Mouse (Mus musculus) embryonic fibroblast, embryonic 13.5 days (primary cell): Measurements from ENCODE around the gene Evi2a. TPM values are rescaled to one million over a fixed set of nuclear protein-coding genes. Genes with fewer than 3 reads are reported as not detected.

ENCODE experiments used
- H3K27ac ChIP-seq: 2 replicates; pipeline ENCODE4 v1.5.1; 2012; ENCODE audit warnings: low read length, control low read depth, inconsistent platforms; ENCODE audit not compliant: insufficient read depth
- H3K4me1 ChIP-seq: 2 replicates; pipeline ENCODE4 v1.6.1; 2011; ENCODE audit warnings: low read length; ENCODE audit not compliant: control insufficient read depth, insufficient read depth
- H3K4me3 ChIP-seq: 2 replicates; pipeline ENCODE4 v1.5.1; 2011; ENCODE audit warnings: mild to moderate bottlenecking, control low read depth, low read length; ENCODE audit not compliant: insufficient read depth
- CTCF ChIP-seq: IDR thresholded peaks from 2 replicates; pipeline ENCODE4 v1.5.1; 2011; ENCODE audit warnings: mild to moderate bottlenecking, control low read depth, low read length, moderate library complexity, borderline replicate concordance; ENCODE audit not compliant: insufficient read depth
- POLR2A ChIP-seq: IDR thresholded peaks from 2 replicates; pipeline ENCODE4 v1.6.1; 2011; ENCODE audit warnings: low read depth, mild to moderate bottlenecking, control low read depth, low read length, moderate library complexity
- polyA plus RNA-seq: library from polyadenylated mRNA; stranded (reverse); fragments of >200 nt; gene quantifications from 2 replicates; pipeline ENCODE4 v1.2.4, GENCODE M21; 2011; ENCODE audit warnings: low read depth; ENCODE audit not compliant: missing spikeins, insufficient read length

Evi2a gene
- 3.3 and 4.2 TPM in 2 replicates for polyA plus RNA-seq

DNA sequence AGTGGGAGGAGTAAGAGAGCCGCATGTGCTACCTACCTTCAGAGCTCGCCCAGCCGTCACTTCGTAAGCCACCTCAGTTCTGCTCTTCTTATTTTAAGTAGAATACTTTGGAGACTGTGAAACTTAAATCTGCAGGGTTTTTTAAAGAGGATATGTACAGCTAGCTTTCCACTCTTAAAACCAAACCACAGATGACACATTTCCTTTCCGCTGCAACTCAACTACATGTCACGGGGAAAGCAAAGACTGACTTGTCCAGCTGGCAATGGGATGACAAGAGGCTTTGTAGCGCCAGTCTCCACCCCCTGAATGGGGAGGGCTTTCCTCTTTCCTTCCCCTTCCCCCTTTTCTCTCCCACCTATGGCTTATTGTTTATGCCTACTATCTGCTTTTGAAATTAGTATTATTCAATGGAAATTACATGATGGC, at the start of gene Evi2a, which contains the start of gene Evi2:
Gene Evi2a (minus strand): TSS at position 277 of the 429 bp plus-strand sequence.
Gene Evi2 (minus strand): TSS at position 257 of the 429 bp plus-strand sequence.
- peaks cover 9% of the 10 kb centered on the region for H3K4me1 ChIP-seq
- peak within 1 kb of the TSS; percentile 47; the same call in 1 of the 2 replicates for H3K27ac ChIP-seq
- H3K4me3 ChIP-seq = no peak within 1 kb of the TSS
- TF ChIP-seq POLR2A (no peak), CTCF (no peak)

DNA sequence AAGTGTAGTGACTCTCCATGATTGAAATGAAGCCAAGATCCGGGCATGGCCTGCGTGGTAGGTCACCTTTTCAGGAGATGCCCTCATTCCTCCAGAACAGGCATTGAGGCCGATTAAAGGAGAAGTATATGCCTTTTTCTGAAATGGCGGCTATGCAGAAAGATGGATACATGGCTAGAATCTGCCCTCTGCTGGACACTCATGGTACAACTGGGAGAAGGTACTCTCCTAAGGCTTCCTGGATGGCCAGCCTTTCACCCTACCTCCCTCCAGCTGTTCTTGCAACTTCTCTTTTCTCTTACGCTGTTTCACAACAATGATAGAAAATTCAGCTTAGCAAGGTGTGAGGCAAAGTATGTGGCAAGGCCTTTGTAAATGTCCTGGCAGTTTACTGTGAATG, 47.3 kb upstream of the Evi2a start:
- no peak for TF ChIP-seq CTCF
- no peak for TF ChIP-seq POLR2A
- no peak overlapping the region for H3K27ac ChIP-seq
- H3K4me1 ChIP-seq = no peaks in the 10 kb centered on the region
- H3K4me3 ChIP-seq = no peak overlapping the region

DNA sequence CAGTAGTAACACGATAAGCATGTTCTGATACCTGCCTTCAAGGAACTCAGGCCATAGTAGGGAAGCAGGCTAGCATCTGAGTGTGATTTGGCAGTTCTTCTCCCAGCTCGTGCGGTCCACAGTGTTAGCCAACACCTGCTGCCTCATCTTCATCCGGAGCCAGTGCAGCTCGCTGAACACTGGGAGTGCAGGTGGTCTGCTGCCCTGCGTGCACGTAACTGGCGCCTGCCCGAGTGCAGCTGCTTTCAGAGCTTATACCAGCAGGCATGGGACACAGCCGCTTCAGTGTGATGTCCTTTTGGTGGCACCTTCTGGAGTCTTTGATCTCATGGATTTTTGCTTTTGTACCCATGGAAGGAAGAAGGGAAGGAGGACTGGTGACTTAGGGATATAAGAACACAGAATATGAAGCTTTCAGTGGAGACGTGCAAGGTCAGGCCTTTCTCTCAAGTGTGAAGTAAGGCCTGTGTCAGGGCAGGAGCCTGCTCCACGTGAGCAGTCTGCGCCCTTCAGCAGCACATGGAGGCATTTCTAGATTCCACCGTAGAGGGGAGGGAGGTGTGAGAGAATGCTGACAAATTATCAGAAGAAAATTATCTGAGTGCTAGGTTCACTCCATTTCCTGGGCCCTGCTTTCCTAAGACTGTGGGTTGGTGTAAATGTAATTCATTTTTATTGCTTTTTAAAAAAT, 45.1 kb upstream of the Evi2a start:
- Histone ChIP-seq H3K4me1 (no peaks in the 10 kb centered on the region), H3K27ac (no peak overlapping the region), H3K4me3 (no peak overlapping the region)
- TF ChIP-seq CTCF (no peak), POLR2A (no peak)

DNA sequence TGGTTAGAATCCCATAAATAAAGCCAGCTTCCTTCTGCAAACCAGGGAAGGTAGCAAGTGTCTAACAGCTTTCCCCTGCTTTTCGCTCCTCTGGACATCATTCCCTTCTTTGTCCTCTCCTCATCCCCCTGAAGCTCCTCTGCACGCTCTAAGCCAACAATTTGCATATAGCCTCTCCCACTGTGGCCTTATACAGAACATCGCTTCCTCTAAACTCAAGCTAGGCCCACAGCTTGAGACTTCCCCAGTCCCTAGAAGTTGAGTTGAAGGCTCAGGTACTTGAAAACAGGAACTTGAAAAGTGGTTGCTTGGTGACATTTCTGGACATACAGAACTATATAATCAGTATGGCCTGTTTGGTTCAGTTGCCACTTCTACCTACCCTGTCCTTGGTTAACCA, 43.4 kb upstream of the Evi2a start:
- no peaks in the 10 kb centered on the region for H3K4me1 ChIP-seq
- H3K4me3 ChIP-seq = no peak overlapping the region
- TF ChIP-seq CTCF = no peak
- TF ChIP-seq POLR2A = no peak
- no peak overlapping the region for H3K27ac ChIP-seq

DNA sequence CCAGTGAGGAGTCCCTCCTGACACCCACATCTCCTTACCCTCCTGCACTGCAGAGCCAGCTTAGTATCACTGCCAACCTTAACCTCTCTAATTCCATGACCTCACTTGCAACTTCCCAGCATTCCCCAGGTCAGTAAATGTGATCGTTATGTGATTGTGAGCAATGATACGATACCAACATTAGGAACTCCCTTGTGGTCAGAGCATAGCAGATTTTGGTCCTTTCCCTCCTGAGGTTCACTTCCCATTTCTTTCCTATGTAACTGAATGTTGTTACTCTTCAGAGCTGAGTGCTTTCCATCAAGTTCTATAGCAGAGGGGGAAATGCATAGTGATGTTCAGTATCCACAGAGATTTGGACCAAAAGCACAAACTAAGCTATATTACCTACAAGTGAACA, 39.9 kb upstream of the Evi2a start:
- Histone ChIP-seq H3K4me3 (no peak overlapping the region), H3K27ac (no peak overlapping the region), H3K4me1 (no peaks in the 10 kb centered on the region)
- TF ChIP-seq POLR2A = no peak
- no peak for TF ChIP-seq CTCF

DNA sequence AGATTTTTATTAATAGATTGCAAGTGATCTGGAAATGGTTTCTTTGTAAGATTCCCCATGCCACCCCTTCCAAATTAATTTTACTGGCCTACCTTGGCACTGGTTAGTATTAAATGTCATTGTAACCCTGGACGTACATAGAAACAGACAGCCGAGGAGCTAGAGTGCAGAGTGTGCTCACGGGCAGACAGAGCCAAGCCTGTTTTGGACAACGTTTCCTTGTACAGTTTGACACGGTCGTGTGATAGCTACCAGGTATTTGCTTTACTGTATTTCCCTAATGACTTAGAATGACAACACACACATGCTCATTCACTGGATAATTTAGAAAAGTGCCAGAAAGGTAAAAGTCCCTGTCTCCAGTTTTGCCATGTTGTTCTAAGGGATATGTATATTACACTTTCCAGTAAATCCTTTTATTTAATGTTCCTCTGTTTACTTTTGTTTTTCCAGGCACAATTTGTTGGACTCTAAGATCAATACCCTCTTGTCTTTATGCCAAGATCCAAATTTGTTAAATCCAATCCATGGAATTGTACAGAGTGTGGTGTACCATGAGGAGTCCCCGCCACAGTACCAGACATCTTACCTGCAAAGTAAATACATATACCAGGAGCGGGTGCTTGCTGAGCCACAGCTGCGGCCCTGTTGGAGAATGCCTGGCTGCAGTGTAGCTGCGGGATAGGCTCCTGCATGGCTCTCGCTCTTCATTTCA, 37.9 kb upstream of the Evi2a start:
- no peak for TF ChIP-seq POLR2A
- no peak for TF ChIP-seq CTCF
- no peak overlapping the region for H3K27ac ChIP-seq
- no peak overlapping the region for H3K4me3 ChIP-seq
- H3K4me1 ChIP-seq = no peaks in the 10 kb centered on the region

DNA sequence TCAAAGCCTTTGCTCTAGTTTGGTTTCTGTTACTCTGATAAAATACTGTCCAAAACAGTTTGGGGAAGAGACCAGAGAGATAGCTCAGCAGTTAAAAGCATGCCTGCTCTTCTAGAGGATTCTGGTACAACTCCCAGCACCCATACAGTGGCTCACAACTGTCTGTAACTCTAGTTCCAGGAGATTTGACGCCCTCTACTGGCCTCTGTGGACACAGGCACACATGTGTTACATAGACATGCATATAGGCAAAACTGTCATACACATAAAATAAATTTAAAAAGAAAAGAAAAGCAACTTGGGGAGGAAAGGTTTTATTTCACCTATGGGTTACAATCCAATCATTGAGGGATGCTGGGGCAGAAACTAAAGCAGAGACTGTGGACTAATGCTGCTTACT, 36.5 kb upstream of the Evi2a start:
- TF ChIP-seq POLR2A (no peak), CTCF (no peak)
- Histone ChIP-seq H3K4me1 (no peaks in the 10 kb centered on the region), H3K4me3 (no peak overlapping the region), H3K27ac (no peak overlapping the region)

DNA sequence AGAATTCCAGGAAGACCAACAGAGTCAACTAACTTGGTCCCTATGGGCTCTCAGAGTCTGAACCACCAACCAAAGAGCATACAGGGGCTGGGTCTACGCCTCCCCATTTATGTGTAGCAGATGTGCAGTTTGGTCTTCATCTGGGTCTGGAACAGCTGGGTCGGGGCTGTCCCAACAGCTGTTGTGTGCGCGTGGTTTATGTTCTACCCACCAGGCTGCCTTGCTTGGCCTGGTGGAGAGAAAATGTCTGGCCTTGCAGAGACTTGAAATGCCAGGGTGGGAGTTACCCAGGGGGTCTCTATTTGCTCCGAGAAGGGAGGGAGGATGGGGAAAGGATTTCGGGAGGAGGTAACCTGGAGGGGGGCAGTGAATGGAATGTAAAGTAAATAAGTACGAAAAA, 33.1 kb upstream of the Evi2a start:
- no peak overlapping the region for H3K27ac ChIP-seq
- H3K4me3 ChIP-seq = no peak overlapping the region
- TF ChIP-seq CTCF (no peak), POLR2A (no peak)

DNA sequence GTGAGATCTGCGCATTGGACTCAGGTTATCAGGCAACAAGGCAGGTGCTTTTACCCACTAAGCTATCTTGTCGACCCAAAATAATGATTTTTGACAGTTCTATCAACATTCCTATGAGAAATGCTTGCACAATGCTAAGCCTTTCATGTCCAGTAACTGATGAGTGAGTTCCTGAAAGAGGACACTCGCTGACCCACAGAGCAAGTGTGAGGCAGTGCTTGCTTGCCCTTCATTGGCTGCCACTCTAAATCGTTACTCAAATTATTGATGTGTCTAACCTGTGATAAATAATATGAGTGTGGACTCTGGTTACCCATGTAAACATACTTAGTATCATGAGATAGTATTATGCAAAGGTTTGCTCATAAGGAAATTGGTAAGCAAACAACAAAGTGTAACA, 30.1 kb upstream of the Evi2a start:
- Histone ChIP-seq H3K4me1 (no peaks in the 10 kb centered on the region), H3K27ac (no peak overlapping the region), H3K4me3 (no peak overlapping the region)
- TF ChIP-seq CTCF (no peak), POLR2A (no peak)

More for the DNA sequence above, 33.1 kb upstream of the Evi2a start:
- no peaks in the 10 kb centered on the region for H3K4me1 ChIP-seq

DNA sequence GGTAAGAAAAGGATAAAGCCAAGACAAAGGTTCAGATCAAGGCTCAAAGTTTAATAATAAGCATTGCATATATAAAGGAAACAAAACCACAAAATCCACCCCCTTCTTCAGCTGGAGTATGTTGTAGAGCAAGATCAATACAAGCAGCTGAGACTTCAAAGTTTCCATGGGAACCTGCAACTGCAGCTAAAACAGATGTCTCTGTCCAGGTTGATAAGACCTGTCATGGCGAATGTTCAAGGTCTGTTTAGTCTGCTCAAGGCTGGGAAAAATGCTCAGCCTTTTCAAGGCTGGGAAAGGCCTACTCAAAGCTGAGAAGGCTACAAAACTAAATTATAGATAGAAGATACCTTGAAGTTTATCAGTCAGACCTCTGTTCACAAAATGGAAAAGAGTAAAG, 22.2 kb upstream of the Evi2a start:
- Histone ChIP-seq H3K27ac (no peak overlapping the region), H3K4me1 (no peaks in the 10 kb centered on the region), H3K4me3 (no peak overlapping the region)
- TF ChIP-seq POLR2A (no peak), CTCF (no peak)
